10 mouse cellular contexts compared by ENCODE assay signal in the genomic region with DNA sequence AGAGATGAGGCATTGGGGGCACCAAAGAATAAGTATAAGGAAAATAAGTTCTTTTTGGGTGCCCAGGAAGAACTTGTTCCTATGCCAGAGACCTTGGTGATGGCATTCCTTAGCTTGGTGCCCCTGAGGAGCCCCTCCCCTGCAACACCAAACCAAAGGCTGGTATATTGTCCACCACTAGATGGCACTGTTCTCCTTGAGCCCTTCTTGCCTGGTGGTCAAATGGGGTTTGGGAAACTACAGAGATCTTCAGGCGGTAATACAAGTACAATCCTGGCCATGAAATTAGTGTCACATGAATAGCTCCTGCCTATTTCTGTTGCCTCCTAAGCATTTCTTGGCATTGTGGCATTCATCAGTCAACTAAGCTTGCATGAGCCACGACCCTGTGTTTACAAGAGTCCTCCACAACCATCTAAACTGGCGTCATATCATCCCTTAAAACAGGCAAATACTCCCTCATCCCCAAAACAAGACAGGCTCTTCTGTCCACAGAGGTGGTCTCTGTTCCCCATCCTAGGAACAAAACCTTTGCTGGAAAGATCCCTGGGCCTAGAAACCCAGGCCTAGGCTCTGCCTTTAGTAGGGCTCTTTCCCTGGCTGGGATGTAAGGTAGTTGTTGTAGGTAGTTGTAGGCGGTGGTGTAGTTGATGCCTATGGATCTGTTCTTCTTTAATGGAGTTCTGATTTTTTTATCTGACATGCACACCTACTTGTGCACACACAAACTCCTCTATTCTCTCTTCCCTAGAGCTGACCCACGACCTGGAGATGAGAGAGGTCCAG. TPM values are rescaled to one million over a fixed set of nuclear protein-coding genes. Genes with fewer than 3 reads are reported as not detected.
DNase-seq lines count a peak whose midpoint lies in the region; ATAC-seq and TF ChIP-seq lines count a peak whose summit lies in the region.
"Had no signal": no experiment of that assay in that cellular context is flagged by ENCODE, and none has a peak within 500 bp of the region (broad histone marks: within the 10 kb centered on the region; RNA-seq: fewer than 3 reads in every experiment).

No protein-coding gene starts in this region.

- H3K9ac ChIP-seq in hindbrain, embryonic 11.5 days (ENCODE audit: low read depth, low read length): no peak overlapping the region
- H3K9ac ChIP-seq in hindbrain, embryonic 13.5 days: no peak overlapping the region
- no peak overlapping the region for H3K9ac ChIP-seq in embryonic facial prominence, embryonic 14.5 days (ENCODE audit: low read depth, low read length)
- H3K9ac ChIP-seq: embryonic facial prominence, embryonic 15.5 days; lung, embryonic 15.5 days had no signal

- 65% methylated on average over 5 of the region's 5 CpGs for WGBS in hindbrain, embryonic 11.5 days
- WGBS in hindbrain, embryonic 13.5 days: 69% methylated on average over 5 of the region's 5 CpGs
- WGBS in embryonic facial prominence, embryonic 14.5 days: 70% methylated on average over 5 of the region's 5 CpGs

- TF ChIP-seq POLR2A in bone marrow macrophage, adult 2 months (IDR thresholded peaks at IDR 0.05; ENCODE audit: borderline replicate concordance, low read depth, low read length): no peak

- peak; percentile 53 for TF ChIP-seq CTCF in bone marrow macrophage, adult 2 months (IDR thresholded peaks at IDR 0.05; ENCODE audit: low read depth, low read length)

- H3K36me3 ChIP-seq in hindbrain, embryonic 11.5 days (ENCODE audit: control insufficient read depth, insufficient read depth, low read length): no peaks in the 10 kb centered on the region
- H3K36me3 ChIP-seq in hindbrain, embryonic 13.5 days: peaks cover 21% of the 10 kb centered on the region
- no peaks in the 10 kb centered on the region for H3K36me3 ChIP-seq in embryonic facial prominence, embryonic 14.5 days (ENCODE audit: control insufficient read depth, insufficient read depth, low read length)
- H3K36me3 ChIP-seq: embryonic facial prominence, embryonic 15.5 days; lung, embryonic 15.5 days had no signal

- H3K27me3 ChIP-seq in hindbrain, embryonic 11.5 days (ENCODE audit: control insufficient read depth, insufficient read depth, low read length): peaks cover 4% of the 10 kb centered on the region; the same call in 1 of the 2 replicates
- peaks cover 15% of the 10 kb centered on the region for H3K27me3 ChIP-seq in hindbrain, embryonic 13.5 days
- no peaks in the 10 kb centered on the region for H3K27me3 ChIP-seq in embryonic facial prominence, embryonic 14.5 days (replicated peaks; ENCODE audit: control insufficient read depth, insufficient read depth, low read length)
- H3K27me3 ChIP-seq: embryonic facial prominence, embryonic 15.5 days; lung, embryonic 15.5 days had no signal

- no peak overlapping the region for H3K4me2 ChIP-seq in hindbrain, embryonic 11.5 days (replicated peaks; ENCODE audit: low read depth, low read length)
- no peak overlapping the region for H3K4me2 ChIP-seq in hindbrain, embryonic 13.5 days
- no peak overlapping the region for H3K4me2 ChIP-seq in embryonic facial prominence, embryonic 14.5 days (ENCODE audit: low read depth, low read length)
- H3K4me2 ChIP-seq: embryonic facial prominence, embryonic 15.5 days; lung, embryonic 15.5 days had no signal

- H3K9me3 ChIP-seq in hindbrain, embryonic 11.5 days (ENCODE audit: control insufficient read depth, low read length): no peaks in the 10 kb centered on the region
- no peaks in the 10 kb centered on the region for H3K9me3 ChIP-seq in hindbrain, embryonic 13.5 days
- no peaks in the 10 kb centered on the region for H3K9me3 ChIP-seq in embryonic facial prominence, embryonic 14.5 days (ENCODE audit: control insufficient read depth, low read length)
- H3K9me3 ChIP-seq: embryonic facial prominence, embryonic 15.5 days; lung, embryonic 15.5 days had no signal

- H3K4me3 ChIP-seq in hindbrain, embryonic 11.5 days (ENCODE audit: low read depth, low read length): no peak overlapping the region
- H3K4me3 ChIP-seq in hindbrain, embryonic 13.5 days: no peak overlapping the region
- H3K4me3 ChIP-seq in bone marrow macrophage, adult 2 months (ENCODE audit: insufficient read depth, low read length): no peak overlapping the region
- no peak overlapping the region for H3K4me3 ChIP-seq in embryonic facial prominence, embryonic 14.5 days (ENCODE audit: low read depth, low read length)
- H3K4me3 ChIP-seq: embryonic facial prominence, embryonic 15.5 days; lung, embryonic 15.5 days had no signal

- peak; percentile 88 for DNase-seq in hindbrain, embryonic 11.5 days (ENCODE audit: low spot score)
- DNase-seq in embryonic facial prominence, embryonic 14.5 days (ENCODE audit: low spot score): peak; percentile 85
- DNase-seq in kidney, postnatal 4 days: peak; percentile 67 to 77
- DNase-seq in lung, postnatal 4 days: peak; percentile 48 to 77
- DNase-seq in telencephalon, adult 2 months (ENCODE audit: low read depth, low spot score): peak; percentile 42

- H3K27ac ChIP-seq in hindbrain, embryonic 11.5 days (ENCODE audit: low read depth, low read length): no peak overlapping the region
- H3K27ac ChIP-seq in hindbrain, embryonic 13.5 days: no peak overlapping the region
- H3K27ac ChIP-seq in bone marrow macrophage, adult 2 months (ENCODE audit: insufficient read depth, low read depth, low read length): no peak overlapping the region
- no peak overlapping the region for H3K27ac ChIP-seq in embryonic facial prominence, embryonic 14.5 days (replicated peaks; ENCODE audit: low read depth, low read length)
- H3K27ac ChIP-seq: embryonic facial prominence, embryonic 15.5 days; lung, embryonic 15.5 days had no signal

- ATAC-seq in hindbrain, embryonic 11.5 days (ENCODE audit: low FRiP score): no peak
- ATAC-seq in hindbrain, embryonic 13.5 days (ENCODE audit: low FRiP score): no peak
- peak; percentile 53 for ATAC-seq in CD4-positive, CD25-positive, alpha-beta regulatory T cell, adult 4 months
- no peak for ATAC-seq in embryonic facial prominence, embryonic 14.5 days (ENCODE audit: low read depth)

- H3K4me1 ChIP-seq in hindbrain, embryonic 11.5 days (replicated peaks; ENCODE audit: control insufficient read depth, insufficient read depth, low read length): peaks cover 5% of the 10 kb centered on the region
- H3K4me1 ChIP-seq in hindbrain, embryonic 13.5 days (replicated peaks): peaks cover 26% of the 10 kb centered on the region
- H3K4me1 ChIP-seq in bone marrow macrophage, adult 2 months (ENCODE audit: control insufficient read depth, insufficient read depth, low read length): peaks cover 16% of the 10 kb centered on the region
- H3K4me1 ChIP-seq in embryonic facial prominence, embryonic 14.5 days (ENCODE audit: control insufficient read depth, insufficient read depth, low read length): peaks cover 10% of the 10 kb centered on the region

RNA-seq across cellular contexts. Expression of a gene that starts 14.6 kb away (rescaled TPM):
- 8.0 and 8.9 TPM in 2 replicates for polyA plus RNA-seq in hindbrain, embryonic 11.5 days (2014; fragmentation: Nextera tagmentation; extraction: Ambion mirVana)
- polyA plus RNA-seq in hindbrain, embryonic 13.5 days (2015; fragmentation: Nextera tagmentation; extraction: Ambion mirVana): 14.3 and 16.8 TPM in 2 replicates
- 10 to 100 TPM in 1 of 2 experiments, 1 to 10 TPM in 1; 7.8 to 12.2 TPM for polyA plus RNA-seq in CD4-positive, CD25-positive, alpha-beta regulatory T cell, adult 4 months (2017; shearing (Covaris generic))
- 13.5 and 14.5 TPM in 2 replicates for polyA plus RNA-seq in bone marrow macrophage, adult 2 months (2012; ENCODE audit: insufficient read depth, insufficient read length, missing spikeins)
- polyA plus RNA-seq in embryonic facial prominence, embryonic 14.5 days (2014; fragmentation: Nextera tagmentation; extraction: Ambion mirVana): 24.4 and 25.2 TPM in 2 replicates

RNA-seq across cellular contexts. Expression of a gene that starts 15.3 kb away (rescaled TPM):
- 1.2 and 1.7 TPM in 2 replicates for polyA plus RNA-seq in hindbrain, embryonic 11.5 days (2014; fragmentation: Nextera tagmentation; extraction: Ambion mirVana)
- polyA plus RNA-seq in hindbrain, embryonic 13.5 days (2015; fragmentation: Nextera tagmentation; extraction: Ambion mirVana): 2.0 and 2.1 TPM in 2 replicates
- not detected for polyA plus RNA-seq in CD4-positive, CD25-positive, alpha-beta regulatory T cell, adult 4 months (2017; shearing (Covaris generic))
- 0.33 and 0.50 TPM in 2 replicates for polyA plus RNA-seq in bone marrow macrophage, adult 2 months (2012; ENCODE audit: insufficient read depth, insufficient read length, missing spikeins)
- 0.54 and 0.62 TPM in 2 replicates for polyA plus RNA-seq in embryonic facial prominence, embryonic 14.5 days (2014; fragmentation: Nextera tagmentation; extraction: Ambion mirVana)

RNA-seq across cellular contexts. Expression of a gene that starts 24.0 kb away (rescaled TPM):
- 2.7 and 3.1 TPM in 2 replicates for polyA plus RNA-seq in hindbrain, embryonic 11.5 days (2014; fragmentation: Nextera tagmentation; extraction: Ambion mirVana)
- 10.4 and 10.6 TPM in 2 replicates for polyA plus RNA-seq in hindbrain, embryonic 13.5 days (2015; fragmentation: Nextera tagmentation; extraction: Ambion mirVana)
- polyA plus RNA-seq in CD4-positive, CD25-positive, alpha-beta regulatory T cell, adult 4 months (2017; shearing (Covaris generic)): 1 to 10 TPM; 1.3 to 1.9 TPM
- polyA plus RNA-seq in bone marrow macrophage, adult 2 months (2012; ENCODE audit: insufficient read depth, insufficient read length, missing spikeins): 0.63 and 0.88 TPM in 2 replicates
- polyA plus RNA-seq in embryonic facial prominence, embryonic 14.5 days (2014; fragmentation: Nextera tagmentation; extraction: Ambion mirVana): 3.4 and 3.6 TPM in 2 replicates
